Mouse (Mus musculus) small intestine, adult 2 months (tissue): ENCODE data around the gene Slco4c1. TPM values are rescaled to one million over a fixed set of nuclear protein-coding genes. Genes with fewer than 3 reads are reported as not detected.

Experiments used
- H3K27ac ChIP-seq: fragments of 200-500 bp; 2 replicates; pipeline ENCODE4 v1.5.1; 2012; ENCODE audit warnings: low read depth, low read length, control low read depth, inconsistent platforms; ENCODE audit not compliant: insufficient read depth
- H3K27me3 ChIP-seq: fragments of 200-500 bp; 2 replicates; pipeline ENCODE4 v1.6.1; 2012; ENCODE audit warnings: mild to moderate bottlenecking, moderate library complexity, low read length, inconsistent platforms; ENCODE audit not compliant: control insufficient read depth, insufficient read depth
- H3K36me3 ChIP-seq: fragments of 200-500 bp; 2 replicates; pipeline ENCODE4 v1.6.1; 2012; ENCODE audit warnings: mild to moderate bottlenecking, low read length, control low read depth, inconsistent platforms; ENCODE audit not compliant: control insufficient read depth, insufficient read depth
- H3K4me1 ChIP-seq: fragments of 200-500 bp; 2 replicates; pipeline ENCODE4 v1.6.1; 2012; ENCODE audit warnings: low read length, inconsistent platforms, mixed read lengths; ENCODE audit not compliant: control insufficient read depth, insufficient read depth, insufficient read length
- H3K4me3 ChIP-seq: fragments of 200-500 bp; 2 replicates; pipeline ENCODE4 v1.5.1; 2012; ENCODE audit warnings: low read depth, mild to moderate bottlenecking, control low read depth, inconsistent platforms, low read length, moderate library complexity
- CTCF ChIP-seq: fragments of 200-500 bp; IDR thresholded peaks from 2 replicates; pipeline ENCODE4 v1.5.1; 2012; ENCODE audit warnings: low read depth, mild to moderate bottlenecking, control low read depth, inconsistent platforms, low read length, moderate library complexity, mixed read lengths; ENCODE audit not compliant: insufficient replicate concordance, insufficient read length; ENCODE audit errors: extremely low read depth
- POLR2A ChIP-seq: fragments of 200-500 bp; IDR thresholded peaks from 2 replicates; pipeline ENCODE4 v1.6.1; 2012; ENCODE audit warnings: low read depth, mild to moderate bottlenecking, control low read depth, inconsistent platforms, low read length, moderate library complexity
- WGBS: fragments of 180-500 bp; shearing (Covaris S2); methylation state at CpG from one replicate; pipeline ENCODE4 v1.1.7; 2018; 5-methylcytosine and 5-hydroxymethylcytosine counted together
- polyA plus RNA-seq: library from polyadenylated mRNA; depleted of rRNA; stranded (reverse); fragments of >200 nt; gene quantifications from 2 replicates; pipeline ENCODE4 v1.2.3, GENCODE M21; 2012; rRNA removed

The Slco4c1 gene
- 0.03 and 0.06 TPM in 2 replicates for polyA plus RNA-seq

- Histone ChIP-seq H3K36me3 (no peaks in the 10 kb centered on the region), H3K27me3 (0 out of 2 replicates have a peak, but pooled peaks cover 2% of the 10 kb centered on the region), H3K4me1 (peaks cover 8% of the 10 kb centered on the region), H3K27ac (no peak within 1 kb of the TSS), H3K4me3 (peak within 1 kb of the TSS; percentile 51)
- WGBS = 2% methylated on average over 40 of the region's 40 CpGs
- TF ChIP-seq CTCF = no peak
- TF ChIP-seq POLR2A = no peak
These were observed at the start of gene Slco4c1 for GRCm38 (mm10) chr1:96871528-96872360. TSS of gene Slco4c1 (minus strand) at chr1:96872171.

GRCm38 (mm10) chr1:96917333-96917732, 45.4 kb upstream of the Slco4c1 start:
- no peaks in the 10 kb centered on the region for H3K27me3 ChIP-seq

GRCm38 (mm10) chr1:96883788-96884187, 11.8 kb upstream of the Slco4c1 start:
- Histone ChIP-seq H3K36me3 (no peaks in the 10 kb centered on the region), H3K27ac (no peak overlapping the region), H3K4me1 (no peaks in the 10 kb centered on the region), H3K4me3 (no peak overlapping the region), H3K27me3 (no peaks in the 10 kb centered on the region)
- no peak for TF ChIP-seq CTCF
- TF ChIP-seq POLR2A = no peak

More at GRCm38 (mm10) chr1:96917333-96917732, 45.4 kb upstream of the Slco4c1 start:
- no peak overlapping the region for H3K27ac ChIP-seq
- no peak overlapping the region for H3K4me3 ChIP-seq
- no peaks in the 10 kb centered on the region for H3K36me3 ChIP-seq
- TF ChIP-seq CTCF = no peak
- TF ChIP-seq POLR2A = no peak
- no peaks in the 10 kb centered on the region for H3K4me1 ChIP-seq

GRCm38 (mm10) chr1:96878572-96878971, 6.6 kb upstream of the Slco4c1 start:
- 80% methylated on average over 1 of the region's 1 CpGs for WGBS
- Histone ChIP-seq H3K4me3 (no peak overlapping the region), H3K27ac (no peak overlapping the region), H3K36me3 (no peaks in the 10 kb centered on the region), H3K4me1 (no peaks in the 10 kb centered on the region), H3K27me3 (no peaks in the 10 kb centered on the region)
- TF ChIP-seq POLR2A (no peak), CTCF (no peak)

GRCm38 (mm10) chr1:96876076-96876475, 4.1 kb upstream of the Slco4c1 start:
- 31% methylated on average over 1 of the region's 1 CpGs for WGBS
- H3K27me3 ChIP-seq = no peaks in the 10 kb centered on the region
- no peaks in the 10 kb centered on the region for H3K36me3 ChIP-seq
- no peak overlapping the region for H3K27ac ChIP-seq
- TF ChIP-seq CTCF (no peak), POLR2A (no peak)
- peaks cover 8% of the 10 kb centered on the region for H3K4me1 ChIP-seq
- no peak overlapping the region for H3K4me3 ChIP-seq

GRCm38 (mm10) chr1:96874636-96875035, 2.7 kb upstream of the Slco4c1 start:
- H3K4me3 ChIP-seq = no peak overlapping the region
- TF ChIP-seq POLR2A (no peak), CTCF (no peak)
- H3K4me1 ChIP-seq = peaks cover 8% of the 10 kb centered on the region
- WGBS = 54% methylated on average over 1 of the region's 1 CpGs
- H3K27me3 ChIP-seq = 0 out of 2 replicates have a peak, but pooled peaks cover 2% of the 10 kb centered on the region
- H3K36me3 ChIP-seq = no peaks in the 10 kb centered on the region
- H3K27ac ChIP-seq = no peak overlapping the region

- Histone ChIP-seq H3K27ac (no peak overlapping the region), H3K4me1 (peaks cover 8% of the 10 kb centered on the region), H3K36me3 (no peaks in the 10 kb centered on the region), H3K4me3 (peak overlapping the region; percentile 51), H3K27me3 (0 out of 2 replicates have a peak, but pooled peaks cover 2% of the 10 kb centered on the region)
- under 1% methylated on average over 10 of the region's 10 CpGs for WGBS
- TF ChIP-seq POLR2A (no peak), CTCF (no peak)
These were observed 356 bp upstream of the Slco4c1 start for GRCm38 (mm10) chr1:96872361-96872693.

- H3K36me3 ChIP-seq = no peaks in the 10 kb centered on the region
- TF ChIP-seq CTCF (no peak), POLR2A (no peak)
- no peak overlapping the region for H3K27ac ChIP-seq
- peaks cover 8% of the 10 kb centered on the region for H3K4me1 ChIP-seq
- H3K4me3 ChIP-seq = no peak overlapping the region
- 0 out of 2 replicates have a peak, but pooled peaks cover 2% of the 10 kb centered on the region for H3K27me3 ChIP-seq
- 18% methylated on average over 7 of the region's 7 CpGs for WGBS
These were observed 1.1 kb downstream of the Slco4c1 start for GRCm38 (mm10) chr1:96870764-96871307.
